Mouse (Mus musculus): ENCODE data around the gene Lair1. TPM values are rescaled to one million over a fixed set of nuclear protein-coding genes. Genes with fewer than 3 reads are reported as not detected.

The Lair1 gene
- polyA plus RNA-seq, 1 experiment from 2014 or later: 0.22 TPM

Other genes with a start within 250 kb of the Lair1 start
- gene Gm15448, start 237.5 kb downstream of the Lair1 start, polyA plus RNA-seq (2016; fragmentation: Nextera tagmentation; extraction: Ambion mirVana): not detected in 2 replicates
- gene Pira2, start 218.2 kb downstream of the Lair1 start, polyA plus RNA-seq (2016; fragmentation: Nextera tagmentation; extraction: Ambion mirVana): 0.06 and 0.12 TPM in 2 replicates
- not detected in 2 replicates for gene Gm14548, start 165.1 kb downstream of the Lair1 start, polyA plus RNA-seq (2016; fragmentation: Nextera tagmentation; extraction: Ambion mirVana)
- gene Lilra6, start 147.7 kb downstream of the Lair1 start, polyA plus RNA-seq (2016; fragmentation: Nextera tagmentation; extraction: Ambion mirVana): 0.08 TPM in 1 of 2 replicates, not detected in the other
- 10.5 and 10.9 TPM in 2 replicates for gene Ttyh1, start 56.2 kb upstream of the Lair1 start, polyA plus RNA-seq (2016; fragmentation: Nextera tagmentation; extraction: Ambion mirVana)
- gene Leng8, start 73.8 kb upstream of the Lair1 start, polyA plus RNA-seq (2016; fragmentation: Nextera tagmentation; extraction: Ambion mirVana): 68.1 and 68.2 TPM in 2 replicates
- gene Leng9, start 87.2 kb upstream of the Lair1 start, polyA plus RNA-seq (2016; fragmentation: Nextera tagmentation; extraction: Ambion mirVana): 1.4 and 1.7 TPM in 2 replicates
- 32.7 and 34.9 TPM in 2 replicates for gene Cdc42ep5, start 101.7 kb upstream of the Lair1 start, polyA plus RNA-seq (2016; fragmentation: Nextera tagmentation; extraction: Ambion mirVana)
- not detected in 2 replicates for gene Lilra5, start 174.6 kb upstream of the Lair1 start, polyA plus RNA-seq (2016; fragmentation: Nextera tagmentation; extraction: Ambion mirVana)

Measured in embryonic facial prominence, embryonic 10.5 days (tissue).